Mouse (Mus musculus) heart, postnatal 0 days (tissue): ENCODE results near the gene Mapk8ip1.

Experiments
- CTCF ChIP-seq: IDR thresholded peaks from 2 replicates; pipeline ENCODE4 v1.5.1; 2016; ENCODE audit warnings: antibody characterized with exemption, control low read depth, low read depth
- EP300 ChIP-seq: IDR thresholded peaks from 2 replicates; pipeline ENCODE4 v1.6.1; 2016; ENCODE audit warnings: antibody characterized with exemption, low read depth

DNA sequence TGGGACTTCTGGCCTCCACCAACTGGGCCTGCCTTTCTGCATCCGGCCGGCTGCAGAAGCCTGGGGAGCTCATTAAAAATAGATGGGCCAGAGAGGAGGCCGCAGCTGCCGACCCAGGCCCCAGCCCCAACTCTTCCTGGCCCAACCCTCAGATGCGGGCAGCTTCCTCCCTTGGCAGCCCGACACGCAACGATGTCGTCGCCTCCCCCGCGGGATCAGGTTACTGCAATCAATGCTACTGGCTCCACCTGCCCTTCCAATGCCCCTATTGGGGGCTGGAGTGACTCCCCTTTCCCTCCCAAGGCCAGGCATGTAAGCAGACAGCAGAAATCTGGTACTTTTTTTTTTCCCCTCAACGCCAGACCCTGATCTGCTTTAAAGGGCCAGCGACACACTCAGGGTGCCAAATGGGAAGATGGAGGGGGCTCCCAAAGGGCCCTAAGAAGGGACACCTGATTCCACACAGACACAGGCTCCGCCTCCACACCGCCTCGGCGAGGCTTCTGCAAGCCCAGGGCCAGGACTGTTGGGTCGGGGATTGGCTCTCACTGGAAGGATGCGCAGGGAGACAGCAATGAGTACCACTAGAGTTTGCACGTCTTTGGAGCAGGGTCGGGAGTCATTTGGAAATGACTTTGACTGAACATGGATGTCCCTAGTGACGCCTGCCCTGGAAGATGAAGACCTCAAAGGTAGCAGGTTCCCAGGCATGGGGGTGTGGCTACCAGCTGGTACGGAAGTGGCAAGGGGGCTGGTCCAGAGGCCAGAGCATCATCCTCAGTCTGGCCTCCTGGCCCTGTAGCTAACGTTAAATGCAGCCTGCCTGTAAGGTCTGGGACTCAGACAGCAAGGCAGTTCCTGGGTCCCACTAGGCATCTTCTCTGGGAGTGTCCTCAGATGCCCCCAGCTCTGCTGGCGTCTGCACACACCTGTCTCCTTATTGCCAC is 8.5 kb downstream of the Mapk8ip1 start:
- TF ChIP-seq EP300 (no peak), CTCF (no peak)
